Mouse (Mus musculus) retina, adult 2 months (tissue): ENCODE measurements at regions not wholly inside any gene's neighbourhood (a gene's known extent, or its start where the extent isn't known, plus 50 kb on each side); places are given as distances from the start of the nearest gene placed in this dataset.

Experiments
- DNase-seq: peaks from one replicate; pipeline ENCODE4 v3.0.0-alpha.2; 2012; ENCODE audit warnings: low read depth, low spot score

- no peak for DNase-seq
Measured at GRCm38 (mm10) chr3:50813760-50814400, 370.5 kb upstream of the Slc7a11 start.

- no peak for DNase-seq
Measured at GRCm38 (mm10) chr3:50815716-50816115, 372.3 kb upstream of the Slc7a11 start.

DNA sequence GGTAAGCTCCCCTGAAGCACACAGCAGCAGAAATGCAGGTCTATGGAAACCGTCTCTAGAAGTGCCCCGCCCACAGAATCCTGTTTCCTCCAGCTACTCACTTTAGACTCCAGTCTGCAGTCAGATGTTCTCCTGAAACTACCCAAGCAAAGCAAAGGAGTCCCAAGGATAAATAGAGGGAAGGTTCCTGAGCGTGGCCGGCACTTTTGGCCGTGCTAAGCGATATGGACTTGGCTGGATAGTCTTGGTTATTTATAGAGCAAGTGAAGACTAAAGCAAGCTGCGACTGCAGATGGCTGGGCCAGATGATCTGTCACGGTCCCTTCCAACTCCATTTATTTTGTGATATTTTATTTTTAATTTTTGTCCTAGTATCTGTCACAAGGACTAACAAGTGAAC lies 373.1 kb upstream of the Slc7a11 start:
- no peak for DNase-seq

DNA sequence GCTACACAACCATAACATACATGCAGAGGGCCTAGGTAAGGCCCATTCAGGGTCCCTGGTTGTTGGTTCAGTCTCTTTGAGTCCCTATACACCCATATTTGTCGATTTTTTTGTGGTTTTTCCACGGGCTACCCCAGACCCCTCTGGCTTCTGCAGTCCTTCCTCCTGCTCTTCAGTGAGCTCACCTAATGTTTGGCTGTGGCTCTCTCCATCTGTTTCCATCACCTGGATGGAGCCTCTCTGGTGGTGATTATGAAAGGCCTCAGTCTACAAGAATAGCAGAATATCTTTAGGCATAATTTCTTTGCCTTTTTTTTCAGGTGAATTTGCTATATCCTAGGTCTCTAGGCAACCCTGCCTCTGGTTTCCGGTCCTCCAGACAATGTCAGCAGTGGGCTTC lies 373.9 kb upstream of the Slc7a11 start:
- DNase-seq = no peak

DNA sequence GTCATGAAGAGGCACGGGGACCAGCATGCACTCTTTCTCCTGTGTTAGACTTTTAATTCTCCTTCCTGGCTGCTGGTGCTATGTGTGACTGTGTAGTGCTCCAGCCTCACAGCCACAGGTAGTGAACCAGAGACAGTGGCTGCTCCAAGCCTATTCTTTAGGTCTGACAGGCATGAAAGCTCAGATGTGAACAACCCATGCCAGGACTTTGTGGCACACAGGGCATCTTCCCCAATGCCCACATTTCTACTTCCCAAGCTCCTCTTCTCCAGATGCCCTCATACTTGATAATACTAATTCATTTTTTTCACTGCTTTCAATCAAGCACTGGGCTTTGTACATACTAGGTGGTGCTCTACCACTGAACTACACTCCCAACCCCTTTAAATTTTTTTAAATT lies 377.4 kb upstream of the Slc7a11 start:
- DNase-seq = no peak

DNA sequence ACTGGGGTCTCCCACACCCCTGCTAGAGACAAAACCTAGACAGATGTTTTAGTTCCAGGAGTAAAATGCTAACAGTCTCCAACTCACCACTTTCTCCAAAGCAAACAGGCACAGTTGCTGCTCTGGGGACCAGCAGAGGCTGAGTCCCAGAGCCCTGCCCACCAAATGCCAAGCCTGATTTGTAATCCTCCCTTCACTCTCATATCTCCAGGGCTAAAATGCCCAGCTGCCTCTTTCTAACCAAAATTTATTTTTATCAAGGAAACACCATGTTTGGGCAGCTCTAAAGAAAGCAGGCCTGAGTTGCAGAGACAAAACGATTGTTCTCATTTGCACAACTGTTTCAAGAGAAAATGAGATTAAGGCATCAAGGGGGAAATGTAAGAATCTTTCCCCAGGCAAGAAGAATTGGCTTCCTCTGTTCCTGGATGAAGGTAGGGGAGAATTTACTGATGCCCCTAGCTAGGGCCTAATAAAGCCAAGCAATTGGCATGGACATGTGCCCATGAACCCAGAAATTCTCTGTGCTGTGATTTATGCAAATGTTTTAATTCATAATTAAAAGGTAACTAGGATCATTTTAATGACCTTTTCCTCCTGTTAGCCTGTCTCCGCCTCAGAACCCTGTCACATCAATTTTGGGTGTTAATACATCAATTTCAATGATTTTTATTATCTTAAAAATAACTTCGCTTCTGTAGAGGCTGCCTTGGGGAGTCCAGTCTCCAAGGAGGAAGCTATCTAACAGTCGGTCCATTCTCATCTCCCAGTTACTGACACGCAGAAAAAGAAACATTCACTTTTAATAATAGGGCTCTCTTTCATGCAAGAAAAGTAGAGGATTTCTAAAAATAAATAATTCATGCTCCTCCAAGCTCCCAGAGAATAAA lies 382.4 kb upstream of the Slc7a11 start:
- no peak for DNase-seq

- DNase-seq = no peak
Measured at GRCm38 (mm10) chr3:50826424-50826819, 383.0 kb upstream of the Slc7a11 start.

- DNase-seq = no peak
Measured at GRCm38 (mm10) chr3:50829211-50829610, 385.8 kb upstream of the Slc7a11 start.

GRCm38 (mm10) chr3:50830446-50830845 lies 387.0 kb upstream of the Slc7a11 start:
- DNase-seq = no peak

DNA sequence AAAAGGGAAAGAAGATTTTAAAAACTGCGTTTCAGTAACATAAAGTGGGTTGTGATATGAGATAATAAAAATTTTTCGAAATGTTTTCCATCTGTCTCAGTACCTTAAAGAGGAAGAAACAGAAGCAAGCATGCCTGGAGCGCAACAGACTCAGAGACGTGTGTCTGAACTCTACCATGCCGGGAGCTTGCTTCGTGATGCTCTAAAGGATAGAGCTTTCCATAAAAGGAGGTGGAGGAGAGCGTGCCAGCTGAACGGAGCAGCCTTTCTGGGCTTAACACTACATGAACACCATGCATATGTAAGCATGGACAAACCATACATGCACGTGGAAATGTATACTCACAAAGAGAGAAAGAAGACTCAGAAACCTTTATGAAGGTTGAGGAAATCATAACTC lies 387.5 kb upstream of the Slc7a11 start:
- no peak for DNase-seq

DNA sequence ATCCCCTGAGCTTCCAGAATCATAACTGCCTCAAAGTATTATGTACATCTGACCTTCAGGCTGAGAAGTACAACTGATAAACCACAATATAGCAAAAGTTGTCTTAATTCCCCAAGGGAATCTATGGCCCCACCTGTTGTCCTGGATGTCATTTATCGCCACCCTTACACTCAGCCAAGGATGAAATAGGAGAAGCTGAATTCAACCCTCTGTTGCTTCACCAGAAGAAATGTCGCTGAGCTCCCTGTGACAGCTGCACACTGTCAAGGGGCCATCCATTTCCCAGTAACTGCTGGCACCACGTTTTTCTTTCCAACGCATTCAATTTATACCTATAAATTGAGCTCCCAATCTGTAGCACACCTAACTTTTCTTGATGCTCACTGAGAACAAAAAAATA lies 382.0 kb upstream of the Noct start:
- no peak for DNase-seq

- no peak for DNase-seq
Measured at GRCm38 (mm10) chr3:50844835-50845301, 379.4 kb upstream of the Noct start.

DNA sequence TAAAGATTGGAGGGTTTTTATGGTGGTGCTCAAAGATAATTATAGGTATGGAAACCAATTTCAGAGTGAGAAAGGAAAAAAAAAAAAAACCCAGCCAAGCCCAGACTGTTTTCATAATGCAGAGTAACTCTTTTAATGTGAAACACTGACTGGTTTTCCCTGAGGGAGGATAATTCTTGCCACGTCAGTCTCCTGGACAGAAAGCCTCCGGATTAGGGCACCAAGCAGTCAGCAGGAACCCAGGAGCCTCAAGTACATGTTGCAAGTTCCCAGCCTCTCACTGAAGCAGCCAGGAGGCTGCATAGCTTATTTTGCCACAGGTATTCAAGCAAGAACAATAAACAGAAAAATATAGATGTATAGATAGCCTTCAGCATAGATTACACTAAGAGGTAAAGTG lies 378.9 kb upstream of the Noct start:
- no peak for DNase-seq

DNA sequence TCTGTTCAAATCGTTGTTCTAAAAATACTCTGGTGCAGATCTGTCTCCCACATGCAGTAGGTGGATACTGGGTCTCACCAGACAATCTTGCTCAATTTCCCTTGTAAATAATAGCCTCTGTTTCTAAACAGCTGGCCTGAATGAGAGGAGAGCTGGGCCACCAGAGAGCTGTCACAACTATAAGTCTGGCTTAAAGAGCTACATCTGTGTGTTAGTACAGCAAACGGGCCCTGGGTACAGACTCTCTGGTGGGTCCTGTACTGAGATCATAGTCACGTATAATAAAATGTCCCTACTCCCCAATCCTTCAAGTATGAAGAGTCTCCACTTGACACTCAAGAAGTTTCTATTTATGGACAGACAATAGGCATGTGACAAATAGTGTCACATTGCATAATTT lies 375.7 kb upstream of the Noct start:
- no peak for DNase-seq

DNA sequence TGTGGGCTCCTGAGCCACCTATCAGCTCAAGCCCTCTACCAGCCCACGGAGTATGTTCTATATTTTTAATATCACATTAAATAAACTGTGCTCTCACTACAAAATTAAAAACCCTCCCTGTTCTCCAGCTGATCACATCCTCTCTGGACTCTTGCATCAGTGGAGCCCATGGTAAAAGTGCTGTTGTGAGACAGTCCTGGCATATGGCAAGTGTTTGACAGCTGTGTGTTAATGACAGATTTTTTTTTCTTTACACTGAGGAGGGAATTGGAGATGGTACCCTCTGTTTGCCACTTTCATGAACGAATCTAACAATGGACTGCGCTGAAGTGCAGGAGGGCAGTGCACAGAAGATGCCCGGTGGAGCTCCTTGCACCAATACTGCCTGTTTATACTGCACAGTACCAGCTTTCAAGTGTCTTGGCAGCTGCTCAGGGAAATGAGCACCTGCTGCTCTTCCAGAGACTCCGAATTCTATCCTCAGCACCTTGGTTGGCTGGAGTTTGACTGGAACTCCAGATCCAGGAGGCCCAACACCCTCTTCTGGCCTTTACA lies 373.1 kb upstream of the Noct start:
- DNase-seq = no peak

GRCm38 (mm10) chr3:50867105-50867504 lies 357.1 kb upstream of the Noct start:
- no peak for DNase-seq

GRCm38 (mm10) chr3:50869211-50869610 lies 355.0 kb upstream of the Noct start:
- no peak for DNase-seq

- DNase-seq = no peak
Measured at GRCm38 (mm10) chr3:50879050-50879449, 345.2 kb upstream of the Noct start.

DNA sequence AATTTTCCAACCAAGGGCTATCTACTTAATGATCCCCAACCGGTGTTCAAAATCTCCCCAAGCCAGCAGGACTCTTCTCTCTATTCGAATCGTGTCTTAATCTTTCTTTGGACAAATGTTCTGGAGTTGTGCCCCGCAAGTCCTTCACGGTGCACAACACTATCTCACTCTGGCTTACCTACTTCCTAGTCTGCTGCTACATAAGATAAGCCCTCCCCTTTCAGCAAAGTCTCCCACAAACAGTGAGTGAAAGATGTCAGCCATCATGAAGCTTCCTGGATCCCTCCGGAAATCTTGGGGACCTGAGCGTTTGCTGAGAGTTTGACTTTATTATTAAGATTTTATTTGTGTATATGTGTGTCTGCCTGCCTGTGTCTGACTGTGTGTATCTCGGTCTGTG lies 344.7 kb upstream of the Noct start:
- DNase-seq = no peak

- DNase-seq = no peak
Measured at GRCm38 (mm10) chr3:50881437-50882248, 342.6 kb upstream of the Noct start.

DNA sequence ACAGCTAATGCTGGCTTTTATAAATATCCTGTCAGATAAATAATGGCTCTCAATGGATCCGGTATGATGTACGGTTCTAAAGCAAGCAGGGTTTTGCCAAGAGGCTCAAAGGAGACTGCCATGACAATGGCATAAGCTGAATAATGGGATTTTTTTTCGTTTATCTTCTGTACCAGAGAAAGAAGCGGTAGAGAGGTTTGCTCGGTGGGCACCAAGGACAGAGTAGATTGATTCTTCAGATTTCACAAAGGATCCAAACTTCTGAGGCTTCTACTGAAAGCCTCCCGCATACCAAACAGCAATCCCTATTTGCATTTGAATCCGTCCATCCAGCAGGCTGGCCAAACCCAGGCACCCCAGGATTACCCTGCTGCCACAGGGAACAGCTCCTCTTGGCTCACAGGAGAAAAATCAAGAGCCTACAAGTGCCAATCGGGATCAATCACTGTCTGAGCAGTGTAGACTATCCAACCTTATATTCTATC lies 342.0 kb upstream of the Noct start:
- DNase-seq = no peak

DNA sequence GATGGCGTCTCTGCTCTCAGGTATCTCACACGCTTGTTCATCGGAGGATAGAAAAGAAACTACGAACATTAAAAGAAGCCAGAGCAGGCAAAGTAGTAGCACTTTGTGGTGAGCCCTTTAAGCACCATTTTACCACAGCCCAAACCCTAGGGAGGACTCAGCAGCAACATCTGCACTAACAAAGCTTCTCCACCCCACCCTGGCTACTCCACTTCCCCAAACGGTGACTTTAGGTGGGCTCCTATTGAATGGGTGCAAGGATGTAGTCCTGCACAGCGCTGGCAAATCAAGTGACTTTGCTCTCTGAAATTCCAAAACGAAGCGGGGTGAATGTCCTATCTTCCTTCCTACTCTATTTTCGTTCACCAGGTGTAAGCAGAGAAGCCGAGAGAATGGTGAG lies 337.9 kb upstream of the Noct start:
- no peak for DNase-seq
